Mouse (Mus musculus) kidney, embryonic 15.5 days (tissue): Measurements from ENCODE around the gene Prtn3. TPM values are rescaled to one million over a fixed set of nuclear protein-coding genes. Genes with fewer than 3 reads are reported as not detected.
A peak's percentile ranks its signal among the peaks of the same experiment; 100 is the strongest.

Experiments used
- ATAC-seq: fragments of 200-750 bp; cut with Nextera tagmentation; replicated peaks from 2 replicates; pipeline ENCODE4 v1.8.0; 2017; ENCODE audit warnings: moderate TSS enrichment; ENCODE audit not compliant: low FRiP score
- H3K27ac ChIP-seq: fragments of 300-500 bp; sonication (generic); 2 replicates; pipeline ENCODE4 v1.5.1; 2015; ENCODE audit warnings: mild to moderate bottlenecking, inconsistent platforms
- H3K27me3 ChIP-seq: fragments of 300-500 bp; sonication (generic); 2 replicates; pipeline ENCODE4 v1.6.1; 2015; ENCODE audit warnings: inconsistent platforms
- H3K36me3 ChIP-seq: fragments of 300-500 bp; sonication (generic); 2 replicates; pipeline ENCODE4 v1.6.1; 2015; ENCODE audit warnings: inconsistent platforms
- H3K4me1 ChIP-seq: fragments of 300-500 bp; sonication (generic); 2 replicates; pipeline ENCODE4 v1.6.1; 2015; ENCODE audit warnings: inconsistent platforms
- H3K4me2 ChIP-seq: fragments of 300-500 bp; sonication (generic); 2 replicates; pipeline ENCODE4 v1.6.1; 2015; ENCODE audit warnings: moderate library complexity, mild to moderate bottlenecking, inconsistent platforms
- H3K4me3 ChIP-seq: fragments of 300-500 bp; sonication (generic); replicated peaks from 2 replicates; pipeline ENCODE4 v1.5.1; 2015; ENCODE audit warnings: mild to moderate bottlenecking, inconsistent platforms
- H3K9ac ChIP-seq: fragments of 300-500 bp; sonication (generic); 2 replicates; pipeline ENCODE4 v1.6.1; 2015; ENCODE audit warnings: mild to moderate bottlenecking, inconsistent platforms
- H3K9me3 ChIP-seq: fragments of 300-500 bp; sonication (generic); replicated peaks from 2 replicates; pipeline ENCODE4 v1.6.1; 2016; ENCODE audit warnings: inconsistent platforms
- WGBS: fragments of 180-500 bp; shearing (Covaris S2); methylation state at CpG from one replicate; pipeline ENCODE4 v1.1.7; 2015; ENCODE audit warnings: mixed read lengths; 5-methylcytosine and 5-hydroxymethylcytosine counted together
- polyA plus RNA-seq: library from polyadenylated mRNA; unstranded; fragments of >200 nt; fragmentation: Nextera tagmentation; extraction: Ambion mirVana; gene quantifications from 2 replicates; pipeline ENCODE4 v1.2.1, GENCODE M21; 2015

Prtn3 gene
- polyA plus RNA-seq, 1 experiment from 2014 or later, result 7.4 TPM

GRCm38 (mm10) chr10:79900951-79901410 lies 26.7 kb downstream of the Prtn3 start:
- ATAC-seq, result no peak
- WGBS, result 64% methylated on average over 2 of the region's 2 CpGs
- Histone ChIP-seq H3K4me2 (no peak overlapping the region), H3K27me3 (no peaks in the 10 kb centered on the region), H3K9ac (no peak overlapping the region), H3K4me1 (peaks cover 17% of the 10 kb centered on the region; the same call in 1 of the 2 replicates), H3K36me3 (peaks cover 94% of the 10 kb centered on the region), H3K9me3 (no peaks in the 10 kb centered on the region), H3K27ac (no peak overlapping the region), H3K4me3 (no peak overlapping the region)

- Histone ChIP-seq H3K9me3 (no peaks in the 10 kb centered on the region), H3K27ac (no peak overlapping the region), H3K4me1 (peaks cover 22% of the 10 kb centered on the region), H3K9ac (no peak overlapping the region), H3K27me3 (no peaks in the 10 kb centered on the region), H3K36me3 (peaks cover 71% of the 10 kb centered on the region), H3K4me2 (no peak overlapping the region), H3K4me3 (no peak overlapping the region)
- ATAC-seq, result no peak
- 94% methylated on average over 9 of the region's 9 CpGs for WGBS
These were observed 32.4 kb downstream of the Prtn3 start for GRCm38 (mm10) chr10:79906712-79907111.

GRCm38 (mm10) chr10:79907415-79907814 lies 33.1 kb downstream of the Prtn3 start:
- no peak for ATAC-seq
- WGBS, result 88% methylated on average over 10 of the region's 10 CpGs
- peaks cover 22% of the 10 kb centered on the region for H3K4me1 ChIP-seq
- H3K4me2 ChIP-seq, result peak overlapping the region; percentile 59
- peak overlapping the region; percentile 37; the same call in 1 of the 2 replicates for H3K27ac ChIP-seq
- H3K36me3 ChIP-seq, result peaks cover 70% of the 10 kb centered on the region
- H3K9ac ChIP-seq, result no peak overlapping the region
- no peaks in the 10 kb centered on the region for H3K9me3 ChIP-seq
- H3K4me3 ChIP-seq, result peak overlapping the region; percentile 76
- no peaks in the 10 kb centered on the region for H3K27me3 ChIP-seq

GRCm38 (mm10) chr10:79908167-79909091 lies 34.2 kb downstream of the Prtn3 start, which contains the start of gene Med16:
Gene Med16, minus strand, starts transcription at chr10:79908923.
- H3K4me2 ChIP-seq, result peak within 1 kb of the TSS; percentile 59
- ATAC-seq, result peak; percentile 93
- H3K9me3 ChIP-seq, result no peaks in the 10 kb centered on the region
- peaks cover 66% of the 10 kb centered on the region for H3K36me3 ChIP-seq
- 1% methylated on average over 52 of the region's 52 CpGs for WGBS
- H3K4me3 ChIP-seq, result peak within 1 kb of the TSS; percentile 76
- H3K27me3 ChIP-seq, result no peaks in the 10 kb centered on the region
- peak within 1 kb of the TSS; percentile 84 for H3K9ac ChIP-seq
- H3K27ac ChIP-seq, result peak within 1 kb of the TSS; percentile 97
- peaks cover 22% of the 10 kb centered on the region for H3K4me1 ChIP-seq

- H3K4me2 ChIP-seq, result peak overlapping the region; percentile 59
- ATAC-seq, result 0 out of 2 replicates have a peak, but pooled peaks have one; percentile 34
- H3K36me3 ChIP-seq, result peaks cover 58% of the 10 kb centered on the region
- no peaks in the 10 kb centered on the region for H3K9me3 ChIP-seq
- peak overlapping the region; percentile 97 for H3K27ac ChIP-seq
- H3K9ac ChIP-seq, result peak overlapping the region; percentile 84; the same call in 1 of the 2 replicates
- peak overlapping the region; percentile 76 for H3K4me3 ChIP-seq
- WGBS, result 26% methylated on average over 14 of the region's 14 CpGs
- H3K4me1 ChIP-seq, result peaks cover 27% of the 10 kb centered on the region
- H3K27me3 ChIP-seq, result no peaks in the 10 kb centered on the region
These were observed 35.0 kb downstream of the Prtn3 start for GRCm38 (mm10) chr10:79909092-79909922.

- H3K4me1 ChIP-seq, result peaks cover 40% of the 10 kb centered on the region
- H3K9ac ChIP-seq, result no peak within 1 kb of the TSS
- no peaks in the 10 kb centered on the region for H3K9me3 ChIP-seq
- H3K27ac ChIP-seq, result 0 out of 2 replicates have a peak within 1 kb of the TSS, but pooled peaks have one; percentile 78
- H3K4me3 ChIP-seq, result no peak within 1 kb of the TSS
- no peak within 1 kb of the TSS for H3K4me2 ChIP-seq
- H3K36me3 ChIP-seq, result peaks cover 45% of the 10 kb centered on the region
- no peaks in the 10 kb centered on the region for H3K27me3 ChIP-seq
- WGBS, result 91% methylated on average over 4 of the region's 4 CpGs
- no peak for ATAC-seq
These were observed 36.3 kb downstream of the Prtn3 start, which contains the start of gene Gm26602 for GRCm38 (mm10) chr10:79910556-79910955. Gene Gm26602, plus strand, starts transcription at chr10:79910856.

GRCm38 (mm10) chr10:79912412-79912811 lies 38.1 kb downstream of the Prtn3 start:
- no peaks in the 10 kb centered on the region for H3K9me3 ChIP-seq
- H3K36me3 ChIP-seq, result peaks cover 27% of the 10 kb centered on the region
- H3K9ac ChIP-seq, result no peak overlapping the region
- ATAC-seq, result no peak
- H3K27me3 ChIP-seq, result peaks cover 3% of the 10 kb centered on the region
- H3K27ac ChIP-seq, result no peak overlapping the region
- no peak overlapping the region for H3K4me3 ChIP-seq
- 68% methylated on average over 20 of the region's 20 CpGs for WGBS
- H3K4me2 ChIP-seq, result no peak overlapping the region
- H3K4me1 ChIP-seq, result peaks cover 44% of the 10 kb centered on the region

GRCm38 (mm10) chr10:79914131-79914947 lies 40.1 kb downstream of the Prtn3 start:
- Histone ChIP-seq H3K27ac (no peak overlapping the region), H3K36me3 (peaks cover 27% of the 10 kb centered on the region), H3K9ac (no peak overlapping the region), H3K4me3 (no peak overlapping the region), H3K27me3 (peaks cover 22% of the 10 kb centered on the region), H3K4me1 (peaks cover 54% of the 10 kb centered on the region), H3K4me2 (peak overlapping the region; percentile 8; the same call in 1 of the 2 replicates), H3K9me3 (no peaks in the 10 kb centered on the region)
- ATAC-seq, result no peak
- WGBS, result 73% methylated on average over 11 of the region's 11 CpGs

- H3K4me3 ChIP-seq, result 0 out of 2 replicates have a peak overlapping the region, but pooled peaks have one; percentile 83
- H3K9ac ChIP-seq, result no peak overlapping the region
- H3K27ac ChIP-seq, result no peak overlapping the region
- peak overlapping the region; percentile 78; the same call in 1 of the 2 replicates for H3K4me2 ChIP-seq
- no peak for ATAC-seq
- peaks cover 27% of the 10 kb centered on the region for H3K36me3 ChIP-seq
- WGBS, result 66% methylated on average over 7 of the region's 7 CpGs
- peaks cover 30% of the 10 kb centered on the region for H3K27me3 ChIP-seq
- H3K4me1 ChIP-seq, result peaks cover 54% of the 10 kb centered on the region
- no peaks in the 10 kb centered on the region for H3K9me3 ChIP-seq
These were observed 40.8 kb downstream of the Prtn3 start for GRCm38 (mm10) chr10:79914948-79915596.

- H3K27ac ChIP-seq, result peak overlapping the region; percentile 89
- H3K4me1 ChIP-seq, result peaks cover 65% of the 10 kb centered on the region
These were observed 41.8 kb downstream of the Prtn3 start for GRCm38 (mm10) chr10:79916081-79916480.

More at GRCm38 (mm10) chr10:79916081-79916480, 41.8 kb downstream of the Prtn3 start:
- WGBS, result 6% methylated on average over 8 of the region's 8 CpGs
- no peak for ATAC-seq
- Histone ChIP-seq H3K9ac (peak overlapping the region; percentile 96), H3K36me3 (peaks cover 19% of the 10 kb centered on the region), H3K9me3 (no peaks in the 10 kb centered on the region), H3K27me3 (peaks cover 40% of the 10 kb centered on the region), H3K4me3 (peak overlapping the region; percentile 83), H3K4me2 (peak overlapping the region; percentile 78)
